Mouse (Mus musculus) spleen, adult 2 months (tissue): ENCODE measurements around the gene Stx17.

Experiments
- CTCF ChIP-seq: fragments of 200-500 bp; IDR thresholded peaks from 2 replicates; pipeline ENCODE4 v1.5.1; 2011; ENCODE audit warnings: mild to moderate bottlenecking, inconsistent platforms; ENCODE audit not compliant: insufficient read depth, insufficient read length, insufficient replicate concordance; ENCODE audit errors: extremely low read depth
- POLR2A ChIP-seq: fragments of 200-500 bp; IDR thresholded peaks from 2 replicates; pipeline ENCODE4 v1.6.1; 2011; ENCODE audit warnings: low read depth, low read length, inconsistent platforms

DNA sequence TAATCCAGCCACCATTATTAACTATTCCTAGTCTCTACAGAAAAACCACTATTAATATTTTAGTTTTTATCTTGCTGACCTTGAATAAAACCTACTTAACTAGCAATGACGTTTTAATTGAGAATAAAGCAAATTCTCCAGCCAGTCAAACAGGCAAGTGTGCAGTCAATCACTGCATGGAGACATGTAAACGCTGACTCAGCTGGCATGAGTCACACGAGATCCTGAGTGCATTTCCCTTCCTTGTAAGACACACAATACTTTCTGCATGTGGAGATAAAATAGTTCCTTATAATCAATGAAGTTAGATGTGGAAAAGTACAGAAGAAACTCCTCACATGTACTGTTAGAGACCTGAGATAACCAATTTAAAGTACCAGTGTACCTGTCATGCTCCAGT is 100.9 kb downstream of the Stx17 start:
- TF ChIP-seq CTCF = no peak
- TF ChIP-seq POLR2A = no peak
